Mouse (Mus musculus): ENCODE measurements at regions not wholly inside any gene's neighbourhood (a gene's known extent, or its start where the extent isn't known, plus 50 kb on each side); places are given as distances from the start of the nearest gene placed in this dataset.

DNA sequence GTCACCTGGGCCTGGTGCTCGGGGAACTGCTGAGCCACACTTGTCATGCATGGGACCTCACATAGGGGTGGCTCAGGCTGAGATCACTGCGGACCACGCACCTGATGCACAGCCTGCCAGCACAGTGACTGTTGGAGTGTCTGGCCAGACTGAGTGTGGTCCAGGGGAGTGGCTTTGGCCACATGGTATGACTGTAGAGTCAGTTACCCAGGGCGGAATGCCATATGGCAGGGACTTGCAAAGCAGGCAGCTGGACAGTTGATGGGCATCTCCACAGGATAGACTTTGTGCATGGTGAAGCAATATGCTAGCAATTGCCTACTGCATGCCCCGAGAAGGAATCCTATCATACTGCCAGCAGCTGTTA, 179.0 kb downstream of the Gadd45g start:
- Histone ChIP-seq H3K27me3 (ENCODE audit: control insufficient read depth, insufficient read depth, low read length) (no peaks in the 10 kb centered on the region), H3K27ac (replicated peaks; ENCODE audit: insufficient read depth, low read depth, low read length) (peak overlapping the region; percentile 50), H3K4me3 (ENCODE audit: insufficient read depth, low read depth, low read length) (no peak overlapping the region), H3K4me1 (ENCODE audit: control insufficient read depth, insufficient read depth, low read length) (peaks cover 34% of the 10 kb centered on the region), H3K79me2 (ENCODE audit: control insufficient read depth, insufficient read depth, low read length) (no peaks in the 10 kb centered on the region), H3K9ac (ENCODE audit: low read depth, low read length) (no peak overlapping the region), H3K36me3 (ENCODE audit: control insufficient read depth, insufficient read depth, low read length) (no peaks in the 10 kb centered on the region)
- peak; percentile 99 for DNase-seq (ENCODE audit: extremely low read depth, low read depth, low spot score)
- TF ChIP-seq CTCF (IDR thresholded peaks at IDR 0.05; ENCODE audit: low read depth, low read length) (no peak), POLR2A (IDR thresholded peaks at IDR 0.05; ENCODE audit: extremely low read depth, insufficient read depth, low read length) (no peak)
- 34% methylated on average over 5 of the region's 5 CpGs for whole genome bisulfite sequencing

DNA sequence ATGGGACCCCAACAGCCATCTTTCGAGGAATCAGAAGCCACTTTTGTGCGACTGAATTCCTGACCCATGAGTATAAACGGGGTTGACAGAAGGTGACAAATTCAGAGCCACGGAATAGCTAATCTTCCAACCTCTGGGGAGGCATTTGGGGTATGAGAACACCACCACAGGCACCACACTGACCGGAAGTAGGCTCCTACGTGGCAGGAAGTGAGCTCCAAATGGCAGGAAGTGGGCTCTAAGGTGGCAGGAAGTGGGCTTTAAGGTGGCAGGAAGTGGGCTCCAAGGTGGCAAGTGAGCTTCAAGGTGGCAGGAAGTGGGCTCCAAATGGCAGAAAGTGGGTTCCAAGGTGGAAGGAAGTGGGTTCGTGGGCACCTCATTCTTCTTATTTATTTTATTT, 179.8 kb downstream of the Gadd45g start:
- no peaks in the 10 kb centered on the region for H3K27me3 ChIP-seq (ENCODE audit: control insufficient read depth, insufficient read depth, low read length)
- 0 out of 2 replicates have a peak overlapping the region, but pooled peaks have one; percentile 14 for H3K27ac ChIP-seq (replicated peaks; ENCODE audit: insufficient read depth, low read depth, low read length)
- no peak overlapping the region for H3K9ac ChIP-seq (ENCODE audit: low read depth, low read length)
- H3K4me1 ChIP-seq (ENCODE audit: control insufficient read depth, insufficient read depth, low read length): peaks cover 29% of the 10 kb centered on the region
- DNase-seq (ENCODE audit: extremely low read depth, low read depth, low spot score): no peak
- TF ChIP-seq POLR2A (IDR thresholded peaks at IDR 0.05; ENCODE audit: extremely low read depth, insufficient read depth, low read length) (no peak), CTCF (IDR thresholded peaks at IDR 0.05; ENCODE audit: low read depth, low read length) (no peak)
- 89% methylated on average over 7 of the region's 7 CpGs for WGBS
- no peak overlapping the region for H3K4me3 ChIP-seq (ENCODE audit: insufficient read depth, low read depth, low read length)
- no peaks in the 10 kb centered on the region for H3K79me2 ChIP-seq (ENCODE audit: control insufficient read depth, insufficient read depth, low read length)
- no peaks in the 10 kb centered on the region for H3K36me3 ChIP-seq (ENCODE audit: control insufficient read depth, insufficient read depth, low read length)

DNA sequence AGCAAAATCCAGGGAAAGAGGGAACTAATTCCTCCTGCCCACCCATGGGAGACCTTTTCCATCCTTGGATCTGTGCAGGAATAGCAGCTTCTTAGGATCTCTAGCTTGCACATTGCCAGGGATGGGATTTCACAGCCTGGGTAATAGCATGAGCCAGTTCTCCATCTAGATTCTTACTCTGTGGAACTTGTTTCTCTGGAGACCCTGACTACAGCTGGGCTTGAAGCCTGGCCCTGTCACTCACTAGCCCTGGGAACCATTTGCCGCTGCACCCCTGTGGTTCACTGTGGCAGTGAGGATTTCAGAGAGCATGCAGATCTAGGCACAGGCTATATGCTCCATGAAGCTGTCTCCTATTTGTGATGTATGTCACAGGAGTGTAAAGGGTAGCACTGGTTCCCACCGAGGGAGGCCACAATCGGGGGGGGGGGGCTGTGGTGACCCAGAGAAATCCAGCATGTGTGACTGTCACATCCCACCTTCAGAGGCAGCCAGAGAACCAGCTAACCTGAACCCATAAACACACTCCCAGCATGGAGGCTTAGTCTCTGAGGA, 183.5 kb downstream of the Gadd45g start:
- no peak overlapping the region for H3K4me3 ChIP-seq (ENCODE audit: insufficient read depth, low read depth, low read length)
- H3K27ac ChIP-seq (replicated peaks; ENCODE audit: insufficient read depth, low read depth, low read length): no peak overlapping the region
- no peaks in the 10 kb centered on the region for H3K79me2 ChIP-seq (ENCODE audit: control insufficient read depth, insufficient read depth, low read length)
- no peaks in the 10 kb centered on the region for H3K36me3 ChIP-seq (ENCODE audit: control insufficient read depth, insufficient read depth, low read length)
- peaks cover 8% of the 10 kb centered on the region for H3K4me1 ChIP-seq (ENCODE audit: control insufficient read depth, insufficient read depth, low read length)
- H3K27me3 ChIP-seq (ENCODE audit: control insufficient read depth, insufficient read depth, low read length): no peaks in the 10 kb centered on the region
- no peak for TF ChIP-seq POLR2A (IDR thresholded peaks at IDR 0.05; ENCODE audit: extremely low read depth, insufficient read depth, low read length)
- no peak for TF ChIP-seq CTCF (IDR thresholded peaks at IDR 0.05; ENCODE audit: low read depth, low read length)
- no peak for DNase-seq (ENCODE audit: extremely low read depth, low read depth, low spot score)
- H3K9ac ChIP-seq (ENCODE audit: low read depth, low read length): no peak overlapping the region
- 95% methylated on average over 3 of the region's 3 CpGs for WGBS

DNA sequence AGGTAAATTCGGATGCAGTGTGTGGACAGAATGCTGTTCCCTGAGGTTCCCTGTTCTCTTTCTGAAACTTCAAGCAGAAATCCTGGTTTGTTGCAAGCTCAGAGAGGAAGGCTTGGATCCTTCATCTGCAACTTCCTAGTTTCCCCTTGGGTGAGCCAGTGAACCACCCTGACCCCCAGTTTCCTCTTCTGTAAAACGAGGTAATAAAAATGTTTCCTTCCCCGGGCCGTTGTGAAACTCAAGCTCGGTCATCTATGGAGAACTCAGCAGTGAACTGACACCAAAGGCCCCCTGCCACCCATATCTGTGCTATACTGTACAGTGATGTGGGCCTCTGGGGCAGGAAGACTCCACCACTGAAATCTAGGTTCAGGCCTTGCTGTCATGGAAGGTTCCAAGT, 185.0 kb downstream of the Gadd45g start:
- Histone ChIP-seq H3K27me3 (ENCODE audit: control insufficient read depth, insufficient read depth, low read length) (no peaks in the 10 kb centered on the region), H3K79me2 (ENCODE audit: control insufficient read depth, insufficient read depth, low read length) (no peaks in the 10 kb centered on the region), H3K9ac (ENCODE audit: low read depth, low read length) (no peak overlapping the region), H3K4me1 (ENCODE audit: control insufficient read depth, insufficient read depth, low read length) (no peaks in the 10 kb centered on the region; the same call in 1 of the 2 replicates), H3K27ac (replicated peaks; ENCODE audit: insufficient read depth, low read depth, low read length) (no peak overlapping the region), H3K36me3 (ENCODE audit: control insufficient read depth, insufficient read depth, low read length) (no peaks in the 10 kb centered on the region), H3K4me3 (ENCODE audit: insufficient read depth, low read depth, low read length) (no peak overlapping the region)
- WGBS: 75% methylated on average over 5 of the region's 5 CpGs
- TF ChIP-seq POLR2A (IDR thresholded peaks at IDR 0.05; ENCODE audit: extremely low read depth, insufficient read depth, low read length) (no peak), CTCF (IDR thresholded peaks at IDR 0.05; ENCODE audit: low read depth, low read length) (no peak)
- DNase-seq (ENCODE audit: extremely low read depth, low read depth, low spot score): peak; percentile 36

DNA sequence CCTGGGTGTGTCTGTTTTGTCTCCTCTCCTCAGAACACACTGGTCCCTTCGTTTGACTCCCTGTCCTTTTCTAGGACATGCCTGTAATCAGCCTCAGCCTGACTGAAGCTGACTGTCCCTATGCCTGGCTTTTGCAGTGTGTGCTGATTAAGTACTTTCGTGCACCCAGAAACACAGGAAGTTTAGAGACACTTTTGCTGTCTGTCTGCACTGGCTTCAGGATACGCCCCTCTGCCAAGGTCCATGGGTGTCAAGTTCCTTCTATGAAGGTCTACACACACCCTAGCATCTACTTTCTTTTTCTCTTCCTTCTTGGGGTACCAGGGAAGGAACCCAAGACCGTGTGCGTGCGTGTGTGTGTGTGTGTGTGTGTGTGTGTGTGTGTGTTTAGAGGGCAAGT, 189.3 kb downstream of the Gadd45g start:
- H3K9ac ChIP-seq (ENCODE audit: low read depth, low read length): peak overlapping the region; percentile 49; the same call in 1 of the 2 replicates
- 73% methylated on average over 6 of the region's 6 CpGs for WGBS
- 0 out of 2 replicates have a peak overlapping the region, but pooled peaks have one; percentile 30 for H3K4me3 ChIP-seq (ENCODE audit: insufficient read depth, low read depth, low read length)
- peaks cover 6% of the 10 kb centered on the region; the same call in 1 of the 2 replicates for H3K4me1 ChIP-seq (ENCODE audit: control insufficient read depth, insufficient read depth, low read length)
- no peaks in the 10 kb centered on the region for H3K79me2 ChIP-seq (ENCODE audit: control insufficient read depth, insufficient read depth, low read length)
- H3K27me3 ChIP-seq (ENCODE audit: control insufficient read depth, insufficient read depth, low read length): no peaks in the 10 kb centered on the region
- DNase-seq (ENCODE audit: extremely low read depth, low read depth, low spot score): peak; percentile 53
- TF ChIP-seq POLR2A (IDR thresholded peaks at IDR 0.05; ENCODE audit: extremely low read depth, insufficient read depth, low read length): no peak
- H3K36me3 ChIP-seq (ENCODE audit: control insufficient read depth, insufficient read depth, low read length): no peaks in the 10 kb centered on the region
- H3K27ac ChIP-seq (replicated peaks; ENCODE audit: insufficient read depth, low read depth, low read length): peak overlapping the region; percentile 48

DNA sequence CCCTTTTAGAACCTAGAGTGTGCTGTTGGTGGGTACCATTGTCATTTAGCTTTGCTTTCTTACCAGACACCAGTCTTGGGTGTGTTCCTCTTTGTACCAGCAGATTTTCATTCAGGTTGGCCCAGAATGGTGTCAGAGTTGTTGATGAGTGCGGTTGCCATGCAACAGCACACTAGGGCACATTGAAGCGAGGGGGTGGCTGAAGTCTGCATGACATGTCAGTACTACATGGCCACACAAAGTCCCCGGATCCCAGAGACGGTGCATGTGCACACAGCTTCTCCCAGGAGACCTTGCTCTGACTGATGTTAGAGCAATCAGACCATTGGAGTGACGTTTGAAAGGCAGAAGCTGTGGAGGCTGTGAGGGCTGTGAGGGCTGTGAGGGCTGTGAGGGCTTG, 189.9 kb downstream of the Gadd45g start:
- Histone ChIP-seq H3K4me1 (ENCODE audit: control insufficient read depth, insufficient read depth, low read length) (peaks cover 6% of the 10 kb centered on the region; the same call in 1 of the 2 replicates), H3K9ac (ENCODE audit: low read depth, low read length) (no peak overlapping the region), H3K36me3 (ENCODE audit: control insufficient read depth, insufficient read depth, low read length) (no peaks in the 10 kb centered on the region), H3K27ac (replicated peaks; ENCODE audit: insufficient read depth, low read depth, low read length) (no peak overlapping the region), H3K27me3 (ENCODE audit: control insufficient read depth, insufficient read depth, low read length) (no peaks in the 10 kb centered on the region), H3K79me2 (ENCODE audit: control insufficient read depth, insufficient read depth, low read length) (no peaks in the 10 kb centered on the region), H3K4me3 (ENCODE audit: insufficient read depth, low read depth, low read length) (no peak overlapping the region)
- DNase-seq (ENCODE audit: extremely low read depth, low read depth, low spot score): no peak
- TF ChIP-seq CTCF (IDR thresholded peaks at IDR 0.05; ENCODE audit: low read depth, low read length) (no peak), POLR2A (IDR thresholded peaks at IDR 0.05; ENCODE audit: extremely low read depth, insufficient read depth, low read length) (no peak)
- 93% methylated on average over 5 of the region's 5 CpGs for WGBS

All from liver, adult 2 months (tissue).